Mouse (Mus musculus) embryonic facial prominence, embryonic 11.5 days (tissue): ENCODE measurements around the gene Surf2. TPM values are rescaled to one million over a fixed set of nuclear protein-coding genes. Genes with fewer than 3 reads are reported as not detected.

ENCODE experiments used
- polyA plus RNA-seq: library from polyadenylated mRNA; unstranded; fragments of >200 nt; fragmentation: Nextera tagmentation; extraction: Ambion mirVana; gene quantifications from 2 replicates; pipeline ENCODE4 v1.2.1, GENCODE M21; 2014

The Surf2 gene
- polyA plus RNA-seq, 1 experiment from 2014 or later = 45.3 TPM

Other genes starting within 250 kb of the Surf2 start
- gene Lcn4, start 245.1 kb upstream of the Surf2 start, polyA plus RNA-seq = not detected in 2 replicates
- gene Abo, start 51.4 kb upstream of the Surf2 start, polyA plus RNA-seq = not detected in 2 replicates
- gene Surf6, start 13.5 kb upstream of the Surf2 start, polyA plus RNA-seq = 16.3 and 17.0 TPM in 2 replicates
- 49.2 and 53.5 TPM in 2 replicates for gene Med22, start 5.7 kb upstream of the Surf2 start, polyA plus RNA-seq
- gene Rpl7a, start 5.6 kb upstream of the Surf2 start, polyA plus RNA-seq = 719 and 720 TPM in 2 replicates
- gene Surf1, start 163 bp downstream of the Surf2 start, polyA plus RNA-seq = 49.8 and 51.0 TPM in 2 replicates
- 162 and 165 TPM in 2 replicates for gene Surf4, start 17.6 kb downstream of the Surf2 start, polyA plus RNA-seq
- 0.28 TPM in 1 of 2 replicates, not detected in the other for gene Stkld1, start 17.7 kb downstream of the Surf2 start, polyA plus RNA-seq
- 50.6 and 51.9 TPM in 2 replicates for gene Rexo4, start 48.0 kb downstream of the Surf2 start, polyA plus RNA-seq
- not detected in 2 replicates for gene Adamts13, start 57.0 kb downstream of the Surf2 start, polyA plus RNA-seq
- 66.2 and 68.9 TPM in 2 replicates for gene Cacfd1, start 93.6 kb downstream of the Surf2 start, polyA plus RNA-seq
- 0.84 and 1.2 TPM in 2 replicates for gene Slc2a6, start 111.6 kb downstream of the Surf2 start, polyA plus RNA-seq
- 2.3 and 4.0 TPM in 2 replicates for gene Mymk, start 155.8 kb downstream of the Surf2 start, polyA plus RNA-seq
- gene Adamtsl2, start 163.0 kb downstream of the Surf2 start, polyA plus RNA-seq = 2.4 and 2.5 TPM in 2 replicates
- gene Fam163b, start 226.1 kb downstream of the Surf2 start, polyA plus RNA-seq = 0.11 TPM in 1 of 2 replicates, not detected in the other
- 0.28 and 0.29 TPM in 2 replicates for gene Dbh, start 248.9 kb downstream of the Surf2 start, polyA plus RNA-seq